Mouse (Mus musculus) embryo, embryonic 9.5 days (tissue): Measurements from ENCODE around the gene Acpp.
"Not testable (repeated sequence)": the region's sequence is repeated elsewhere in the genome, so short reads cannot be mapped to it uniquely, and the experiment has no call there.

Experiments used
- DNase-seq: peaks from one replicate; pipeline ENCODE4 v3.0.0-alpha.2; 2017; ENCODE audit errors: extremely low spot score

The Acpp gene

DNA sequence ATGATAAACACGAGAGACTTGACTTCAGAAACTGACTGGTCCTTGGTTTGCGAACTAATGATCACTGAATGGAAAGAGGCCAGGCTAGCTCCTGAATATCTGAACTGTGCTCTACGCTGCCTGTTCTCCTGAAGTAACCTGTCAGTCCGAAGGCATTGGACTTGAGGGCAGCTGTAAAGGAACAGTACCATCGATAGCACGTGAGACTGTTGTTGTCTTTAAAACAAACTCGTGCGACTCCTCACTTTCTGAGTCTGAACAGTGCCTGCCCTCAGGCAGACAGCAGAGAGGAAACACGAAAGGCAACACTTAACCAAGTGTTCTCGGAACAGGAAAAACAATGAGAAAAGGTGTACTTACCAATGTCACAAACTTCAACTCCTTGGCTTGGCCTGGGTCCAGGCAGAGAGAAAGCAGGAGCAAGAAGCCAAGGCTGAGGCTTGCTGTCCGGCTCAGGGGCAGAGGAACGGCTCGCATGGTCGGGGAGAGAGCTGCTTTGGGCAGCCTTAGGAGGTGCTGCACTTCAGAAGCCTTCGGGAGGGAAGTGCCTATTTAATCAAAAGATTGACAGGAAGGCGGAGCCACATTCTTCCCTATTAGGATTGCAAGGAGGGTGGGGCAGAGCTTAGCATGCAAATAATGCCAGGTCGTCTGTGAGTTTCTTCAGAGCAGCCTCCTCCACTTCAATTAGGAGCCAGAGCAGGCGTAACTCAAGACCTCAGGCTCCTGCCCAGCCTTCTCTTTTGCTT, at the start of gene Acpp:
Acpp (minus strand) TSS at position 566 of the 749 bp plus-strand sequence.
- DNase-seq, result peak; percentile 61

DNA sequence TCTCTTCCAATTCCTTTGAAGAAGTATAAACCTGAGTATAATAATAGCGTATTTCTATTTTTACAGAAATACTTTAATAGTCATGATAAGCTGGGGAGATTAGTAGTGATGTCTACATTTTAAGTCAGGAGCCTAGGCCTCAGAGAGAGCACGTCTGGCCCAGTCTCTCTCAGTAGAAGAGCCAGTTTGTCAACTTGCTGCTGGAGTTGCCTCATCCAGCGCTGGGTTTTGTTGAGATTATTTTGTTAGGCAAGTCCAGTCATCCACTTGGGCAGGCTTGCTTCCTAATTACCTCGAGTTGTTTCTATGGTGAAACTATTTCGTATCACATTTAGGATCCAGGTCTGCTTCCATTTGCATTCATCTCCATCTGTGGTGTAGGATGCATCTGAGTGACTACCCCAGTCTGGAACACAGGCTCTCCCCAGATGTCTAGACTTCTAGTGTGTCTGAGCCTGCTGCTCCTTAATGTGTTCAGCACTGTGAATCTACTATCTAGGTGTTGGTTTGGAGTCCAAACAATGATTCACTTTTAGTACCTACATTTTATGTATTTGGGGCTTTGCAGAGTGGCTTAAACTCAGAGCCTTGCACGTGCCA, 45.1 kb upstream of the Acpp start:
- no peak for DNase-seq

GRCm38 (mm10) chr9:104379532-104380162, 42.1 kb upstream of the Acpp start:
- no peak for DNase-seq

DNA sequence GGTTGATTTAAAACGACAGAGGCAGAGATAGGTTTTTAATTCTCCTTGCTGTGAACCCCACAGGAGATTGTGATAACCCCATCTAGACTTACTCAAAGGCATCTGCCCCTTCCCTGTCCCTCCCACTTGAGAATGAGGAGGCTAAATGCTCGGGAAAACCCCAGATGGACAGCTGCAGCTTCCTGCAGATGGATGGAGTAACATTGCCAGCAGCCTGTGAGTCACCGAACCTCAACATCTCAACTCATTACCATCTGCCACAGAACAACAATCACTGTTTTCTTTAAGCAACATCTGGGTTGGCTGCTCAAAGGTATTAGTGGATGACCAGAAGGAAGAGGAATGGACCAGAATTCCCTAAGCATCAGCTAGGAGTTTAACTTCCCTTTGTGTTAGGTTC, 38.0 kb upstream of the Acpp start:
- DNase-seq, result no peak

DNA sequence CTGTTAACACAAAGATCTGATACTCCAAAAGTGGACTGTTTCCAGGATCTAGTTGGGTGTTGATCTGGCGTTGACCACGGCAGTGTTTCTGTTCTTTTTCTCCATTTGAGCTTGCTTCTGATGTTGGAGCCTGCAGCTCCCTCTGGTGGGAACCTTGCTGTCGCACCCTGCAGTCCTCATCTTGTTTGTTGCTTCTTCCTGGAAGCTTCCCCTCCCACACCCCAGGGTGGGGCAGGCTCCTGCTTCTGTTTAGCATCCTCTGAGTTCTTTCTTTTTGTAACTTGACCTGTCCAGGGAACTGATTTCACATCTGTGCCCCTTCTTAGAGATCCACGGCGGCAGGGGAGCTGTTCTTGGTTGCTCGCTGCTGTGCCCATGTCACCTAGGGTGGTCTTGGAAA, 35.7 kb upstream of the Acpp start:
- peak; percentile 42 for DNase-seq

GRCm38 (mm10) chr9:104366983-104367382, 29.4 kb upstream of the Acpp start:
- DNase-seq, result no peak

DNA sequence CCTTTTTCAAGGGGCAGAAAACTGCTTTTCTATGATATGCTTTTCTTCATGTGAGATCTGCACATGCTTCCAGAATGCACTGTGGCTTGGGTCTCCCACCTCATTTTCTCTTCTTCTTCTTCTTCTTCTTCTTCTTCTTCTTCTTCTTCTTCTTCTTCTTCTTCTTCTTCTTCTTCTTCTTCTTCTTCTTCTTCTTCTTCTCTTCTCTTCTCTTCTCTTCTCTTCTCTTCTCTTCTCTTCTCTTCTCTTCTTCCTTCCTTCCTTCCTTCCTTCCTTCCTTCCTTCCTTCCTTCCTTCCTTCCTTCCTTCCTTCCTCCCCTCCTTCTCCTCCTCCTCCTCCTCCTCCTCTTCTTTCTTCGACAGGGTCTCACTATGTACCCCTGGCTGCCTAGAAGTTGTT, 24.4 kb upstream of the Acpp start:
- DNase-seq, result not testable (repeated sequence)

DNA sequence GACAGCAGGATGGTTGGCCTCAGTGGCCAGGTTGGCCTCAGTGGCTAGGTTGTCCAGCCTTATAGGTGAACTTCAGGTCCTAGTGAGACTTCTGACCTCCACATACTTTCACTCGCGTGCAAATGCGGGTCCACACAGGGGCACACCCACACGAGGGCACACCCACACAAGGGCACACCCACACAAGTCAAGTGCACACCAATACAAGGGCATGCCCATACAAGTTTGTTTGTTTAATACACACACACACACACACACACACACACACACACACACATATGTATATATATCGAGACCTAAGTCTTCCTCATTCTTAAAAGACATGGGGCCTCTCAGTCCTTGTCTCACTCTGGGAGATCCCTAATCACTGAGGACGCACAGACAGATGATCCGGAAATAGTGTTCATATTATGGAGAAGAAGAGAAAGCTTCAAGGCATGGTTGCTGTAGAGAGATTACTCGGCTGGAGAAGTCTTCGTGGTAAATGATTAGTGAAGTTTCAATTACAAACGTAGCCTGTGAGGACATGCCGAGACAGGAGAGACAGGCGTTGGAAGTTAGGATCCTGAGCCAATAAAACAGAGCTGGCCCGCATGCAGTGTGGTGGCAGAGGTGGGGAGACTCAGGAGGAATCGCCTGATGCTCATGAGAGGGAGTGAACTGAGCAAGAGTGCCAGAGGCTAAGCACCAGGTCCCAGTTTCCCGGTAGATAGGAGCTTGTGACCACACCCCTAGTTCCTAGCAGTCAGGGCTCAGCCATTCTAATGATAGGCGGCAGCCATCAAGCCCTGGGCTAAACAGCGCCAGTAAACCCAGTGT, 23.7 kb upstream of the Acpp start:
- no peak for DNase-seq

- DNase-seq, result no peak
Measured at GRCm38 (mm10) chr9:104360389-104360788, 22.8 kb upstream of the Acpp start.

DNA sequence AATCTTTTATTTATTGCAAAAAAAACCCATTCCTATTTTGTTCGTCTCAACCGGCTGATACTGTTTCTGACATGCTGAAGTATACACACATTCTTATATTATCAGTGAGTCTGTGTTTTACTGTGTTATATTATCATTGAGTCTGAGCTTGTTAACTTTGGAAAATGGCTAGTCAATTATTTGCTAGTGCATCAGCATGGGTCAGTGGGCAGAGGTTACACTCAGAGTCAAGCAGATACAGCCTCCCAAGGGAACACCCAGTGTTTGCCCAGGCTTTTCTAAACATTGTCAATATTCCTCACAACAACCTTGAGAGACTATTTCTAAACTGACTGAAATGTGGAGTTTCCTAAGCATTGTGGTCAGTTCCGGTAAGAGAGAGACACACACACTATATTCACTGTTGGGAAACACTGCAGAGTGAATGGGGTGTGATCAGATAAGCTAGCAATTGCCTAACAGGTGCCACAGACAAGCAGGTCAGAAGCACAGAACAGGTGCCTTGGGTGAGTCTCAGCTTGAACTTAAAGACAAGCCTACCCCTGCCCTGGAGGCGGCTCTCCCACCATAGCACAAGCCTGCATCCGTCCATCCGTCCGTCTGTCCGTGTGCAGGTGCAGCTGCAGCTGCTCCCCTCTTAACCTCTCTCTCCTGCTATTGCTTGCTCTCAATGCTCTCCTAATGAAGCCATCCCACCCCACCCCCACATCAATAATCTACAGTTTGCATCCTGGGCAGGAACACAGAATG, 18.1 kb upstream of the Acpp start:
- no peak for DNase-seq

DNA sequence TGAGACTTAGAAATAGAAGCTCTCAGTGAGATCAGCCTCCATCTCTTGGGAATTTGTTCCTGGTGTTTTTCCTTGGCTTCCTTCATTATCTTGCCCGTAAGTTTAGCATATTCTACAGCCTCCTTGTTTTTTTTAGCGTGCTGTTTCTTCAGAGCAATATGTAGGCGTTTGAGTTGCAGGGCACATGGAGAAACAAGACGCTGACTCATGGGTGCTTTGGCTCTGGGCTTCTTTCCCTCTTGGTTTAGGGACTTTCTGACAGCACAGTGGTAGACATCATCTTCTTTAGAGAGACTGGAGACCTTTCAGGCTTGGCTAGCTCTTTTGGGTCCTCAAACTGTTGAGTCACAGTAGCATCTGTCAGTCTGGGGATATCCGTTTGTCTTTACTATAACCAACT, 6.6 kb upstream of the Acpp start:
- DNase-seq, result no peak

- DNase-seq, result no peak
Measured at GRCm38 (mm10) chr9:104339483-104339882, 1.9 kb upstream of the Acpp start.

- DNase-seq, result no peak
Measured at GRCm38 (mm10) chr9:104338489-104339427, 1.2 kb upstream of the Acpp start.

GRCm38 (mm10) chr9:104331301-104331700, 6.2 kb downstream of the Acpp start:
- DNase-seq, result no peak

- DNase-seq, result no peak
Measured at GRCm38 (mm10) chr9:104328655-104329054, 8.9 kb downstream of the Acpp start.

DNA sequence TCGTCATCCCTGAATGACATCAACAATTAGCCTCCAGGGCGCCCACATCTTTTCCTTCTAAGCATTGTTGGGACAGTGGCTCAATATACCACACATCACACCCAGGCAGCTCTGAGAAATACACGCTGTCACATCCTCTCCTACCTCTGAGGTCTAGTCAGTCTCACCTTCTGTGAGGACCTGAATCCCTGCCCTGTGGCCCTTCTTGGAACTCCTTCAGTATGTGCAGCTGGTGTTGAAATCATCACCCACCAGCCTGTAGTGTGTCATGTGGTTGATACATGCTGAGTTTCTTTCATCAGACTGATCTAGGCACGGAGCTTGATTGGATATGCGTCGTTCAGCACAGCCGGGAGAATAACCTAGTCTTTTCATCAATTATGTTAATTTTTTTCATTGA, 16.0 kb downstream of the Acpp start:
- DNase-seq, result no peak

DNA sequence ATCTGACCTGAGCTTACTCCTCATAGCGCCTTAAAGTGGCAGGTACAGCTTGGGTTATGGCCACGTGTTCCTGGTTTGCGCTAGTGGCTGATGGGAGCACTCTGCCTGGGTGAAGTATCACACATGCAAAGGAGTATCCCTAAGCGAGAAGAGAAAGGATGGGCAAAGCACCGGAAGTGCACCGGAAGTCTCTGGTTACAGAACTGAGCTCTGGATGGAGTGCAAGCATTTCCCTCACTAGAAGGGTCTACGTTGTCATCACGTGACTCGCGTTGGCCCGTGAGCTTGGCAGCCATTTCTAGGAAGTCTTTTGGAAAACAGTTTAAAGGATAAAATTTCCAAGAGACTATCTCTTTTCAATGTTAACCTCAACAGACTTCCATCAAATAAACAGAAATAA, 21.2 kb downstream of the Acpp start:
- no peak for DNase-seq

- peak; percentile 59 for DNase-seq
Measured at GRCm38 (mm10) chr9:104315499-104315898, 22.0 kb downstream of the Acpp start.

- peak; percentile 75 for DNase-seq
Measured at GRCm38 (mm10) chr9:104306734-104307133, 30.8 kb downstream of the Acpp start.

GRCm38 (mm10) chr9:104305333-104306111, 32.0 kb downstream of the Acpp start:
- DNase-seq, result no peak
